Mouse (Mus musculus) intestine, postnatal 0 days (tissue): ENCODE measurements around the gene Crtc3. TPM values are rescaled to one million over a fixed set of nuclear protein-coding genes. Genes with fewer than 3 reads are reported as not detected.
A peak's percentile ranks its signal among the peaks of the same experiment; 100 is the strongest.

ENCODE experiments used
- ATAC-seq: fragments of 200-750 bp; cut with Nextera tagmentation; 2 replicates; pipeline ENCODE4 v1.8.0; 2017; ENCODE audit warnings: mild to moderate bottlenecking, moderate TSS enrichment, moderate library complexity
- H3K27ac ChIP-seq: fragments of 300-500 bp; sonication (generic); 2 replicates; pipeline ENCODE4 v1.5.1; 2014; ENCODE audit warnings: mild to moderate bottlenecking, low read depth, low read length, moderate library complexity
- H3K27me3 ChIP-seq: fragments of 300-500 bp; sonication (generic); replicated peaks from 2 replicates; pipeline ENCODE4 v1.6.1; 2014; ENCODE audit warnings: low read length, mixed read lengths; ENCODE audit not compliant: control insufficient read depth, insufficient read depth
- H3K36me3 ChIP-seq: fragments of 300-500 bp; sonication (generic); 2 replicates; pipeline ENCODE4 v1.6.1; 2014; ENCODE audit warnings: mild to moderate bottlenecking, moderate library complexity; ENCODE audit not compliant: control insufficient read depth, insufficient read depth
- H3K4me1 ChIP-seq: fragments of 300-500 bp; sonication (generic); replicated peaks from 2 replicates; pipeline ENCODE4 v1.6.1; 2014; ENCODE audit warnings: antibody characterized with exemption, low read length, mixed read lengths; ENCODE audit not compliant: control insufficient read depth, insufficient read depth
- H3K4me2 ChIP-seq: fragments of 300-500 bp; sonication (generic); replicated peaks from 2 replicates; pipeline ENCODE4 v1.6.1; 2014; ENCODE audit warnings: low read depth, mild to moderate bottlenecking, moderate library complexity
- H3K4me3 ChIP-seq: fragments of 300-500 bp; sonication (generic); 2 replicates; pipeline ENCODE4 v1.5.1; 2014; ENCODE audit warnings: low read depth, low read length
- H3K9ac ChIP-seq: fragments of 300-500 bp; sonication (generic); 2 replicates; pipeline ENCODE4 v1.6.1; 2014; ENCODE audit warnings: mild to moderate bottlenecking, low read depth, low read length
- H3K9me3 ChIP-seq: fragments of 300-500 bp; sonication (generic); 2 replicates; pipeline ENCODE4 v1.6.1; 2016; ENCODE audit warnings: mixed run types; ENCODE audit not compliant: control insufficient read depth
- CTCF ChIP-seq: sonication (generic); IDR thresholded peaks from 2 replicates; pipeline ENCODE4 v1.5.1; 2016; ENCODE audit warnings: low read depth, mild to moderate bottlenecking, control low read depth, antibody characterized with exemption, moderate library complexity
- WGBS: fragments of 180-500 bp; shearing (Covaris S2); extraction: QIAGEN DNeasy Blood & Tissue Kit; methylation state at CpG from one replicate; pipeline ENCODE4 v1.1.7; 2014; 5-methylcytosine and 5-hydroxymethylcytosine counted together
- polyA plus RNA-seq: library from polyadenylated mRNA; unstranded; fragments of >200 nt; fragmentation: Nextera tagmentation; extraction: Ambion mirVana; gene quantifications from 2 replicates; pipeline ENCODE4 v1.2.1, GENCODE M21; 2015

Crtc3 gene
- polyA plus RNA-seq, 1 experiment from 2014 or later: 11.5 TPM

GRCm38 (mm10) chr7:80598436-80598985, 90.2 kb downstream of the Crtc3 start:
- 87% methylated on average over 13 of the region's 13 CpGs for WGBS
- Histone ChIP-seq H3K27ac (no peak overlapping the region), H3K4me3 (no peak overlapping the region), H3K36me3 (peaks cover 48% of the 10 kb centered on the region), H3K4me1 (no peaks in the 10 kb centered on the region), H3K9ac (no peak overlapping the region), H3K4me2 (no peak overlapping the region), H3K27me3 (no peaks in the 10 kb centered on the region), H3K9me3 (no peaks in the 10 kb centered on the region)
- no peak for ATAC-seq
- no peak for TF ChIP-seq CTCF

GRCm38 (mm10) chr7:80597900-80598299, 90.8 kb downstream of the Crtc3 start:
- TF ChIP-seq CTCF: no peak
- no peaks in the 10 kb centered on the region for H3K9me3 ChIP-seq
- no peak overlapping the region for H3K9ac ChIP-seq
- WGBS: 91% methylated on average over 5 of the region's 5 CpGs
- H3K27me3 ChIP-seq: no peaks in the 10 kb centered on the region
- no peak overlapping the region for H3K4me3 ChIP-seq
- H3K36me3 ChIP-seq: peaks cover 44% of the 10 kb centered on the region
- H3K4me1 ChIP-seq: no peaks in the 10 kb centered on the region
- no peak for ATAC-seq
- H3K4me2 ChIP-seq: no peak overlapping the region
- H3K27ac ChIP-seq: no peak overlapping the region

GRCm38 (mm10) chr7:80589054-80589746, 99.5 kb downstream of the Crtc3 start:
- 88% methylated on average over 16 of the region's 16 CpGs for whole genome bisulfite sequencing
- Histone ChIP-seq H3K9ac (no peak overlapping the region), H3K4me3 (no peak overlapping the region), H3K27ac (no peak overlapping the region), H3K4me2 (no peak overlapping the region), H3K4me1 (no peaks in the 10 kb centered on the region), H3K36me3 (peaks cover 44% of the 10 kb centered on the region), H3K9me3 (no peaks in the 10 kb centered on the region), H3K27me3 (no peaks in the 10 kb centered on the region)
- ATAC-seq: no peak
- no peak for TF ChIP-seq CTCF

- no peak for TF ChIP-seq CTCF
- H3K27me3 ChIP-seq: no peaks in the 10 kb centered on the region
- H3K4me1 ChIP-seq: no peaks in the 10 kb centered on the region
- ATAC-seq: no peak
- 0 out of 2 replicates have a peak overlapping the region, but pooled peaks have one; percentile 13 for H3K9ac ChIP-seq
- H3K4me3 ChIP-seq: no peak overlapping the region
- WGBS: 34% methylated on average over 10 of the region's 10 CpGs
- H3K27ac ChIP-seq: no peak overlapping the region
- peaks cover 43% of the 10 kb centered on the region for H3K36me3 ChIP-seq
- no peaks in the 10 kb centered on the region for H3K9me3 ChIP-seq
- H3K4me2 ChIP-seq: peak overlapping the region; percentile 40
These were observed 101.0 kb downstream of the Crtc3 start for GRCm38 (mm10) chr7:80587684-80588083.

- no peak for TF ChIP-seq CTCF
- Histone ChIP-seq H3K9ac (0 out of 2 replicates have a peak overlapping the region, but pooled peaks have one; percentile 13), H3K4me2 (peak overlapping the region; percentile 41), H3K4me3 (no peak overlapping the region), H3K27me3 (no peaks in the 10 kb centered on the region), H3K27ac (0 out of 2 replicates have a peak overlapping the region, but pooled peaks have one; percentile 11), H3K9me3 (no peaks in the 10 kb centered on the region), H3K4me1 (no peaks in the 10 kb centered on the region), H3K36me3 (peaks cover 36% of the 10 kb centered on the region)
- peak; percentile 46; the same call in 1 of the 2 replicates for ATAC-seq
- 34% methylated on average over 28 of the region's 29 CpGs for WGBS
These were observed 101.7 kb downstream of the Crtc3 start for GRCm38 (mm10) chr7:80586681-80587660.

GRCm38 (mm10) chr7:80586161-80586560, 102.5 kb downstream of the Crtc3 start:
- H3K9me3 ChIP-seq: no peaks in the 10 kb centered on the region
- H3K27me3 ChIP-seq: no peaks in the 10 kb centered on the region
- 70% methylated on average over 4 of the region's 4 CpGs for WGBS
- no peak for ATAC-seq
- no peak overlapping the region for H3K9ac ChIP-seq
- H3K4me2 ChIP-seq: no peak overlapping the region
- TF ChIP-seq CTCF: no peak
- H3K36me3 ChIP-seq: peaks cover 28% of the 10 kb centered on the region
- H3K27ac ChIP-seq: peak overlapping the region; percentile 11; the same call in 1 of the 2 replicates
- no peak overlapping the region for H3K4me3 ChIP-seq
- H3K4me1 ChIP-seq: no peaks in the 10 kb centered on the region
